Mouse (Mus musculus): ENCODE results near the gene Stk40.
A peak's percentile ranks its signal among the peaks of the same experiment; 100 is the strongest.

Stk40 gene

GRCm38 (mm10) chr4:126090101-126090847 is 13.5 kb upstream of the Stk40 start:
- TF ChIP-seq GATA4 (IDR thresholded peaks at IDR 0.05; ENCODE audit: insufficient replicate concordance, low read length), result no peak

- TF ChIP-seq GATA4 (IDR thresholded peaks at IDR 0.05; ENCODE audit: insufficient replicate concordance, low read length), result peak; percentile 82; the same call in 1 of the 2 replicates
Observed at GRCm38 (mm10) chr4:126090848-126091124, 13.0 kb upstream of the Stk40 start.

DNA sequence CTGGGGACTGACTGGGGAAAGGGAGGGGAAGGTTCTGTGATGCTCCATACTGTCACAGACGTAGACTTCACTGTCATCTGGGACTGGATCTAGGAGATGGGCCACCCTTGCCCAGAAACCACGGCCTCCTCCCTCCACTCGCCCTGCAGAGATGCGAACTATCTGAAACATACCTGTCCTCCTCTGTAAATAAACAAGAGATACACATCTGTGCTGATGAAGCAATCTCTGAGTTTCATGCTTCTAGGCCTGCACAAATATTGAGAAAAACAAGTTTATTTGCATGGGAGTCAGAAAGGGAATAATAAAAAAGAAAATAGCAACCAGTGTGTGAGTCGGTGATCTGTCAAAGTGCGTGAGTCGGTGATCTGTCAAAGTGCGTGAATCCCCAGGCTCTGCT is 11.9 kb upstream of the Stk40 start:
- TF ChIP-seq GATA4 (IDR thresholded peaks at IDR 0.05; ENCODE audit: insufficient replicate concordance, low read length), result peak; percentile 88; the same call in 1 of the 2 replicates

GRCm38 (mm10) chr4:126096464-126097111 is 7.2 kb upstream of the Stk40 start, which contains the start of gene Lsm10:
Gene Lsm10 (plus strand): TSS chr4:126096623.
- TF ChIP-seq GATA4 (IDR thresholded peaks at IDR 0.05; ENCODE audit: insufficient replicate concordance, low read length), result no peak

GRCm38 (mm10) chr4:126097711-126098253 is 6.0 kb upstream of the Stk40 start:
- no peak for TF ChIP-seq GATA4 (IDR thresholded peaks at IDR 0.05; ENCODE audit: insufficient replicate concordance, low read length)

- TF ChIP-seq GATA4 (IDR thresholded peaks at IDR 0.05; ENCODE audit: insufficient replicate concordance, low read length), result no peak
Observed at GRCm38 (mm10) chr4:126099365-126099764, 4.4 kb upstream of the Stk40 start.

- TF ChIP-seq GATA4 (IDR thresholded peaks at IDR 0.05; ENCODE audit: insufficient replicate concordance, low read length), result no peak
Observed at GRCm38 (mm10) chr4:126100764-126101163, 3.0 kb upstream of the Stk40 start.

DNA sequence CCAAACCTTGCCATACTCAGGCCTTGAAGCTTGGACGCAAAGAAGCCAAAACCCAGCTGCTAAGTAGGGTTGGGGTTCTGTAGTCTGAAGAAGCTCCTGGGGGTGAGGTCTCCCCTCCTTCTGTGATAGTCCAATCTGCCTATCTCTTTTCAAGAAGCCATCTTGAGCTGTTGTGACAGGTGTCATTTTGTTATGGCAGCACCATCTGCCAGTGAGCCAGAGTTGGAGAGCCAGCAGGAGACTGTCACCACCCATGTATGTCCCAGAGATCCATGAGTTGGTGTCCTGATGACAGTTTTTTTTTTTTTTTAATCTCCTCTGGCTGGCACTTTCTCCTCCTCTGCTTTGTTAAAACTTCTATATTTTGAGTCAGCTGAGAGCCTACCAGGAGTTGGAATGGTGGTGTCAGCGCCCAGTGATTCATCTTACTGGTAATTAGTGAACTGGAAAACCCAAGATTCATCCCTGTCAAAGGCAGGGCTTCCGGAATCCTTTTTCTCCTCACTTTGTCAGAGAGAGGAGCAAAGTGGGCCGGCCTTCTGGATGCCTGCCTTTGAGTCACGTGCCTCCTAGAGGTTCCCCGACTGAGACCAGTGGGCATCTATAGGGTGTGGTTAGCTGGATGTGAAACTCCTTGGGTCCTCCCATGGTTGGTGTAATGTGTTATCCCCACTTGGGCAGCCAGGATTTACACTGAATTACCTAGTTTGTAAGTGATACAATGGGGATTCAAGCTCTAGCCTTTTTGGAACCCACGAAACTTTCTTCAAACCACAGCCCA is 1.5 kb upstream of the Stk40 start:
- no peak for TF ChIP-seq GATA4 (IDR thresholded peaks at IDR 0.05; ENCODE audit: insufficient replicate concordance, low read length)

GRCm38 (mm10) chr4:126103057-126103581 is 638 bp upstream of the Stk40 start:
- TF ChIP-seq GATA4 (IDR thresholded peaks at IDR 0.05; ENCODE audit: insufficient replicate concordance, low read length), result no peak

- TF ChIP-seq GATA4 (IDR thresholded peaks at IDR 0.05; ENCODE audit: insufficient replicate concordance, low read length), result no peak
Observed at GRCm38 (mm10) chr4:126104261-126105075, 711 bp downstream of the Stk40 start.

DNA sequence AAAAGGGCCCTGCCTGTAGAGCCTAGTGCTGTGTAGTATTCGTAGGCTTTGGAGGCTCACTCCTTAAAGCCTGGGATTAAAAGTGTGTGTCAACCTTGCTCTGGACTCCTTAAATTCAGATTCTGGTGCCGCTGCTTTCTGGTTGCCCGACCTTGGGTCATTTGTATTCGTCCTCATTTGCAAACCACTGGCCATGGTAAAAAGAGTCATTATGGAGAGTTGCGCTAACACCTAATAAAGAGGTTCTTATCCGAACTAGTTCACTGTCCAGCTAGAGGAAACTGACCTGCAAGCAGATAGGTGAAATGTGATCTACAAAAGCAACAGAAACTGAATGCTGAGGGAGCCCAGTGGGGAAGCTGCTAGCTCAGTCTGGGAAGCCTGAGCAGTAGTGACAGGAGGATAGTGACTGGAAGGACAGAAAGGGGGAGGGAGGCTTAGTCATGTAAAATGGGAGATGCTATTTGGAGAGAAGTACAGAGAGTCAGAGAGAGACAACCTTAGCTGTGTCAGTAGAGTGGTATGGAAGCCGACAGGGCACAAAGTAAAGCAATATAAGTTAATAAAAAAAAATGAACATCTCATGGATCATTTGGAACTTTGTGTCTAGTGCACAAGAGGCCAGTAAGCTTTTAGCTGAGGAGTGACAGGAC is 1.5 kb downstream of the Stk40 start:
- no peak for TF ChIP-seq GATA4 (IDR thresholded peaks at IDR 0.05; ENCODE audit: insufficient replicate concordance, low read length)

- TF ChIP-seq GATA4 (IDR thresholded peaks at IDR 0.05; ENCODE audit: insufficient replicate concordance, low read length), result no peak
Observed at GRCm38 (mm10) chr4:126108061-126108740, 4.4 kb downstream of the Stk40 start.

- no peak for TF ChIP-seq GATA4 (IDR thresholded peaks at IDR 0.05; ENCODE audit: insufficient replicate concordance, low read length)
Observed at GRCm38 (mm10) chr4:126109613-126110373, 6.0 kb downstream of the Stk40 start.
